Mouse (Mus musculus): ENCODE results near the gene Fam222a.

DNA sequence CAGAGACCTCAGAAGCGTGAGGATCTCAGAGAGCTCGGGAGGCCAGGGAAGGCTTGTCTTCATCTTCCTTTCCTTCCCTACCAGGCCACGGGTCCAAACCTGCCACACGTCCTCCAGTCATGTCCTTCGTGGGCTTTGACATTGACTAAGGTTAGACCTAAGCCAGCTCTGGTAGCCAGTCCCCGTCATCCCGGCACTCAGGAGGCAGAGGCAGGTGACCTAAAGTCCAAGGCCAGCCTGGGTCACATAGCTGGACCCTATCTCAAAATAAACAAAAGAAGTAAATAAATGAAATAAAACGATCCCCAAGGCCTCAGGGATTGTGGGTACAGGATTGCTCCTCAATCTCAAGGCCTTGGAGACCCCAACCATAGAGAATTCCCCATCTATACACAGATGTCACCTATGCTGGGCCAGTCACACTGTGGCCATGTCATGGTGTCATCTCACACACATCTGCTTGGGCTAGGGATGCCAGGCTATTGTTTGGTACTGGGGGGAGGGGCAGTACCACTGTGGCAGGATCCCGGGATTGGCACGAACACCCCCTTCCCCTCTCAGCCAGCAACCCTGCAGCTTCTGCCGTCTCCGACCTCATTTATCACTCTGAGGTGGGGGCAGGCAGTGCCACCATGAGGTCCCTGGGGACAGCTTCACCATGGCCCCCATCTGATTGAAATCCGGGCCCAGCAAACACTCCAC lies 15.2 kb upstream of the Fam222a start:
- no peak for TF ChIP-seq CTCF (IDR thresholded peaks at IDR 0.05; ENCODE audit: insufficient read depth, low read length)
- no peak for TF ChIP-seq POLR2A (IDR thresholded peaks at IDR 0.05; ENCODE audit: borderline replicate concordance, extremely low read depth, low read depth, low read length)
